Mouse (Mus musculus) brown adipose tissue, adult 24 weeks (tissue): ENCODE data around the gene Tchp. TPM values are rescaled to one million over a fixed set of nuclear protein-coding genes. Genes with fewer than 3 reads are reported as not detected.

Source experiments
- H3K27ac ChIP-seq: fragments of 200-500 bp; replicated peaks from 2 replicates; pipeline ENCODE4 v1.5.1; 2012; ENCODE audit warnings: low read depth, mild to moderate bottlenecking, low read length
- H3K4me1 ChIP-seq: fragments of 200-500 bp; 2 replicates; pipeline ENCODE4 v1.6.1; 2012; ENCODE audit warnings: low read length, mixed read lengths; ENCODE audit not compliant: control insufficient read depth, insufficient read depth, insufficient read length
- H3K4me3 ChIP-seq: fragments of 200-500 bp; 2 replicates; pipeline ENCODE4 v1.5.1; 2012; ENCODE audit warnings: low read depth, mild to moderate bottlenecking, low read length, moderate library complexity; ENCODE audit not compliant: insufficient read depth
- polyA plus RNA-seq: library from polyadenylated mRNA; stranded (reverse); fragments of >200 nt; gene quantifications from 2 replicates; pipeline ENCODE4 v1.2.4, GENCODE M21; 2012; ENCODE audit not compliant: missing spikeins, insufficient read depth, insufficient read length

Gene Tchp
- polyA plus RNA-seq, 1 experiment, result 1.5 TPM

DNA sequence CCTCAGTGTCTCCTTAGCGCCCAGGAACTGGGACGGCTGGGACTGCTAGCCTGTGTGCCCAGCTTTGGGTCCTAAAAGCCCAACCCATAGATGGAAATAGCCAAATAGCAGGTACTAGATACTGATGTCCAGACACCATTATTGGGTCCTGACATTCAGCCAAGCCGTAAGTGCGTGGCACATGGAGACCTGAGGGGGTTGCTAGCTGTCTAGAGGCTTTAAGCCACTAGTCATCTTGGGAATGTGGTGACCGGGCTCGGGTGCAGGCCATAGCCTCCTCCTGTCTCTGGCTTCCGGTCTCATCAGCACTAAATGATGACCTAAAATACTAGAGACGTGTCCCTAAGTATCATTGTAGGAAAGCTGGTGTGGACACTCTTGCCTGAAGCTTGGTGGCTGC is 10.4 kb downstream of the Tchp start:
- H3K4me1 ChIP-seq, result peaks cover 8% of the 10 kb centered on the region

DNA sequence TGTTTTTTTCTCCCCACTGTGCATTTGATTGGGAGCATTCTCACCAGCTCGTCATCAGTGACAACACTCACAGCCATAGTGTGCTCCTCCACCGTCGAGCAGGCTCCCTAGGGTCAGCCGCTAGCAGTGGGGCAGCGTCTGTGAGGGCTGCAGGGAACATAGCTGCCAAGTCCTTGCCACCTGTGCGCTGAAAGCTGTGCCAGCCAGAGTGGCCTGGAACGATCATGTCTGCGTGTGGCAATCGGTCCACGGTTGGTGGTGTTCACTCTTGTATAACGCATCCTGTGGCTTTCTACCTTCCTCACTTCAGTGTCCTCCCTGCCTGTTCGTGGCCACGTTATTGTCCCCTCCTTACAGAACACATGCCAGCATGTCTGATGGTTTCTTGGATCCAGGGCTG is 10.9 kb downstream of the Tchp start:
- Histone ChIP-seq H3K27ac (no peak overlapping the region), H3K4me3 (no peak overlapping the region), H3K4me1 (peaks cover 8% of the 10 kb centered on the region)

More for the DNA sequence above, 10.4 kb downstream of the Tchp start:
- Histone ChIP-seq H3K4me3 (no peak overlapping the region), H3K27ac (no peak overlapping the region)

DNA sequence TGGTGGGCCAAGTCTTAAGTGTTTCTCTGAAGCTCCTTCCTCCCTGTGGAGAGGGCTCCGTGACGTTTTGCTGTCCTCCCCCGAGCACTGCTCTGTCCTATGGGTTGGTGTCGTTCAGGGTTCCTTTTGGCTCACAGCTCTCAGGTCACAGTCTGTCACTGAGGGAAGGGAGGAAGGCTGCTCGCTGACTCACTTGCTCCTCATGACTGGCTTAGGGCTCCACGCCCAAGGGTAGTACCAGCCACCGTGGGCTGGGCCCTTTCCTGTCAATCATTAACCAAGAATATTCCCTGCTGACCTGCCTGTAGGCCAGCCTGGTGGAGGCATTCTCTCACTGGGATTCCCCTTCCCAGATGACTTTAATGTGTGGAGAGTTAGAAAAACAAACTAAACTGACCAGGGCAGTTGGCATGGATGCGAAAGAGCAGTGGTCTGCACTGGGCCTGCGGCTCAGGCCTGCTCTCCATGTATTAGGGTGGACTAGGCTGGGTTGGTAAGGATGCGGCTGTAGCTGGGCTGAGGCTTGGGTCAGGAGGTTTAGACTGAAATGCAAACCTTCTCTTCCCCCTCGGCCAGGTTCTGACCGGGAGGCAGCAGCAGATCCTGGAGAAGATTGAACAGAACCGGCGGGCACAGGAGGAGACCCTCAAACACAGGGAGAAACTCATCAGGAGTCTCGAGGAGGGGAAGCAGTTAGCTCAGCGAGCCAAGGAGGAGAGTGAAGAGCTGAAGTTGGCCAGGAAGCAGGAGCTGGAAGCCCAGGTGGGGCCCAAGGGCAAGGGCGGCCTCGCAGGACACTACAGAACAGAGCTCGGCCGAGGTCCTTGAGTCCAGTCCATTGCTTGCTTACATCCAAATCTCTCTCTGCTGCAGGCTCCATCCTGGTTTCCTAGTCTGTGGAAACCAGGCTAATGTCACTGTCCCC is 11.7 kb downstream of the Tchp start:
- Histone ChIP-seq H3K27ac (no peak overlapping the region), H3K4me1 (peaks cover 12% of the 10 kb centered on the region), H3K4me3 (no peak overlapping the region)

DNA sequence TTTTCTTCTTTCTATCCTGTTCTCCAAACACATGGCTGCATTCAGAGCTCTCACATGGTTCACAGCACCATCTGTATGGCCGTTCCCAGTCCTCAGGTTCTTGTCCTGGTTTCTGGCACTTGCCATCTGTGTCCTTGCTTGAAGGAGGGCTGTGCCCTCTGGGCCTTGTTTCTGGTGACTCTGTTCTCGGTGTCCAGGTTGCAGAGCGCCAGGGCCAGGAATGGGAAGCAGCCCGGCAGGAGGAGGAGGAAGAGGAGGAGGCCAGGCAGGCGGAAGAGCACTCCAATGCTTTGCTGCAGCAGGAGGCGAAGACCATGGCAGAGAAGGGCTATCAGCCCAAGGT is 12.3 kb downstream of the Tchp start:
- Histone ChIP-seq H3K4me3 (no peak overlapping the region), H3K27ac (no peak overlapping the region), H3K4me1 (peaks cover 12% of the 10 kb centered on the region)

DNA sequence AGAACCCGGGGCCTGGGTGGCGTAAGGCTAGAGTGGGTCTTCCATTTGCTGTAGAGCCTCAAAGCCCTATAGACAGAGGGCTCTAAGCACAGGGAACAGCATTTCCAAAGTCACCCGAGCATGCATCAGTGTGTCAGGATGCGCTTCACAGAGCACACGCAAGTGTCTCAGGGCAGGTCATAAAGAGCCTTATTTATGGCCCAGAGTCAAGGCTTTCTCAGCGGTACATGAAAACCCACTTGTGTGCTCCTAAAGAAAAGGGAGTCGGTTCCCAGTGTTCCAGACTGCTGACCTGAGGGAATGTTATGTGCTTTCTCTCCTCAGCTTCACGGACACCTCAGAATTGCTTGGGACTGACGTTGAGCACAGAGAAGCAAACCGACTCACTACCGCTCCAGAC is 13.2 kb downstream of the Tchp start:
- H3K27ac ChIP-seq, result no peak overlapping the region
- no peak overlapping the region for H3K4me3 ChIP-seq

DNA sequence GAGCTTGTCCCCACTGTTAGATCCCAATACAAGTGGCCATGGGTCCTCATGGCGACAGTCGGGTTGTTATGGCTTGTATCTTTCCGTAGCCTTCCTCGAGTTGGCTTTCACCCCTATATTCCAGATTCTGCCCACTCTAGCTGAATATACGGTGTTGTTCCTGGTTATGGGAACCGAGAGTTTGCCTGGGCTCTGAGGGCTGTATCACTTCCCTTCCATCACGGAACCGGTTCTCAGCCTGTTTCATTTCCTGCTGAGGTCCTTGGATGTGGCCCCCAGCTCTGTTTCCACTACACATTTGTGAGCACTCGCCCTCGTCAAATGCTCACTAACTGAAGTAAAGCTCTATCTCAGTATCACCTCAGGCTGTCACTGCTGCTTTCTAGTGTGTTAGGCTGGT is 14.4 kb downstream of the Tchp start:
- H3K4me1 ChIP-seq, result peaks cover 12% of the 10 kb centered on the region
- H3K27ac ChIP-seq, result peak overlapping the region; percentile 71
- no peak overlapping the region for H3K4me3 ChIP-seq

More for the DNA sequence above, 13.2 kb downstream of the Tchp start:
- peaks cover 12% of the 10 kb centered on the region for H3K4me1 ChIP-seq

DNA sequence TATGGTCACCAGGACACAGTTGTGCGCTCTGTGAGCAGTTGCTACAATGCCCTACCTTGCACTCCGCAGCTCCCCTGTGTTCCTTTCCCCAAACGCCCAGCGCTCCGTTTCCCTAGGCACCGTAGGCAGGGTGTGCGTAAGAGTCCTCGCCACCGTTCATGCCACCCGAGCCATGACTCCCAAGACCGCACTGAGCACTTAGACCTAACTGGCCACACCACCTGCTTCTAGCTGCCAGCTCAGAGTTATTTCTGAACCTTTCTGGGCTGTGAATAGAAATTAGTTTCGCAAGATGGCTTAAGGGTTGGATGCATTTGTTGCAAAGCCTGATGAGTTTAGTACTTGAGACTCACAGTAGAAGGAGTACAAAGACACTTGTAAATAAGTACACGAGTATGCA is 15.3 kb downstream of the Tchp start:
- H3K4me3 ChIP-seq, result no peak overlapping the region
- peaks cover 12% of the 10 kb centered on the region for H3K4me1 ChIP-seq
- H3K27ac ChIP-seq, result peak overlapping the region; percentile 72

DNA sequence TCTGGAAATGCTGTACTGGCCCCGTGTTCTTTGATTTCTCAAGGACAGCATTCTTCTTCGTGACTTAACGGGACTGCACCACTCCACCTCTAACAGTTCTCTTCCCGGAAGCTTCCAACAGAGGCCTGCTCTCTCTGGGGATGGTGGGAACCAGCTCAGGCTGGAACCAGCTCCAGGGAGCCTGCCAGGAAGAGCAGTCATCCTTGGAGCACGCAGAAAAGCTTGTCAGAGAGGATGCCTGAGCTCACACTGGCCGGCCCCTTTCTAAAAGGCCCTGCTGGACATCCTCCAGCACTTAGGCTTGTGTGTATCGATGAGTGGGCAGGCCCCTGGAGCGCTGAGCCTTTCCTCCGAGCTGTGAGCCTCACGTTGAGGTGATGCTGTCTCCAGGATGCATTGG is 20.6 kb downstream of the Tchp start:
- Histone ChIP-seq H3K27ac (0 out of 2 replicates have a peak overlapping the region, but pooled peaks have one; percentile 6), H3K4me3 (no peak overlapping the region), H3K4me1 (0 out of 2 replicates have a peak, but pooled peaks cover 4% of the 10 kb centered on the region)

DNA sequence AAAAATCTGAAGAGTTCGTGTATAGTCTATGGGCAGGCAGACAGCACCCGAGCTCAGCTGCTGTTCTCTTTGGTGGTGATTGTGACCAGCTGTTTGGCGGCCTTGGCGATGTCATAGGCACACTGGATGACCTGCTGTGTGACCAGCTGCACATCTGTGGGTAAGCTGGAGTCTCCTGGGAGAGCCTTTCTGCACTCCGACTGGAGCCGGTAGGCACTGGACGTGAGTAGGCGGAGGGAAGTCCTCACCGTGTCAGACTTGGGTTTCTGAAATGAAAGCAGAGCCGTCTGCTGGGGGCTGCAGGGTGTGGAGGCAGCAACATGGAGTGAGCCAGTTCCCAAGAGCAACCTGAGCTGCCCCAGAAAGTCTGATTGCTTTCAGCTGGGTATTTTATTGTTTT is 22.6 kb downstream of the Tchp start:
- Histone ChIP-seq H3K27ac (no peak overlapping the region), H3K4me1 (no peaks in the 10 kb centered on the region), H3K4me3 (no peak overlapping the region)

DNA sequence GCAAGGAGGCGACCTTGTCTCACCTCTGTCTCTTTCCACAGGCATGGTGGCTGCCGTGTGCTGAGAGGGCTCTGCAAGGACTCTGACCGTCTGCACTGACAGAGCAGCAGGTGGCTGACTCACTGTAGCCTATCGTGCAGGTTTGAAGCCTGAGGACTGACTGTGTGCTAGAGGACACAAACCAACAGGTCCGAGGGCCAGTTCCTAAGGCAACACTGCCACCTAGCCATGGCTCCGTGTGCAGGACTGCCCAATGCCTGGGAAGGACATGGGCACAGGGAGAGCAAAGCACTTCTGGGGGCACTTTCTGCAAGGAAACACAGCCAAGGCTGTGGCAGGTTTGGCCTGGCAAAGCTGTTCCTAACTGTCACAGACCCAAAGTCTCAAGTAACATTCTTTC is 23.9 kb downstream of the Tchp start:
- H3K4me3 ChIP-seq, result no peak overlapping the region
- 0 out of 2 replicates have a peak, but pooled peaks cover 3% of the 10 kb centered on the region for H3K4me1 ChIP-seq
- H3K27ac ChIP-seq, result no peak overlapping the region

DNA sequence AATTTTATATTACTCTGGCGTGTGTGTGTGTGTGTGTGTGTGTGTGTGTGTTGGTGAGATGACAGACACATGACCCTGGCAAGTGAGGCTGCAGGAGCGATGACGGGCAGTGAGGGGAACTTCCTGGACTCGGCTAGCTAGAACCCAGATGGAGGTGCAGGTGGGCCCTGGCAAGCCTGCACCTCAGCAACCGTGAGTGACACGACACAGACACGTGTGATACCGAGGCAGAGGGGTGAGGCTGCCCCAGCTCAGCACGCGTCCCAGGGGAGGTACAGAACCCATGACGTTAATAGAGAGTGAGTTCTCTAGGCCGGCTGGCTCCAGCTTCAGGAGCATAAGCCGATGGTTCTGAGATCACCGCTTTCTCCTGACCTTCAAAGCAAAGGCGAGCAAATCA is 24.4 kb downstream of the Tchp start:
- Histone ChIP-seq H3K4me3 (no peak overlapping the region), H3K4me1 (peaks cover 7% of the 10 kb centered on the region), H3K27ac (no peak overlapping the region)

DNA sequence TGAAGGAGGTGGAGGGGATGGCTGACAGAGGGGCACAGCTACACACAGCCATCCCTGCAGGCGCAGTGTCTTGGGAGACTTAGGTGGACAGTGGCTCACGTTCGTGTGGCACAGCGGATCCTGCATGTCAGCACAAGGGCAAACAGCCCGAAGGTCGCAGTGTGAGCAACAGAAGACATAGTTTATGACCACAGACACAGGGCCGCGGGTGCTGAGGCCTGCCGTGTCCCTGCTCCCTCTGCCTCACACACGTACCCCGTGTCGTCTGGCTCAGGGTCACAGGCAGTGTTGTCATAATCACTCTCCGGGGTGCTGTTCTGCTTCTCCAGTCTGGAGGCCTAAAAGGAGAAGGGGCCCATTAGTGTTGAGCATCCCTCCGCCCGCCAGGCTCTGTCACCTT is 26.0 kb downstream of the Tchp start:
- Histone ChIP-seq H3K27ac (no peak overlapping the region), H3K4me3 (no peak overlapping the region), H3K4me1 (peaks cover 20% of the 10 kb centered on the region)

DNA sequence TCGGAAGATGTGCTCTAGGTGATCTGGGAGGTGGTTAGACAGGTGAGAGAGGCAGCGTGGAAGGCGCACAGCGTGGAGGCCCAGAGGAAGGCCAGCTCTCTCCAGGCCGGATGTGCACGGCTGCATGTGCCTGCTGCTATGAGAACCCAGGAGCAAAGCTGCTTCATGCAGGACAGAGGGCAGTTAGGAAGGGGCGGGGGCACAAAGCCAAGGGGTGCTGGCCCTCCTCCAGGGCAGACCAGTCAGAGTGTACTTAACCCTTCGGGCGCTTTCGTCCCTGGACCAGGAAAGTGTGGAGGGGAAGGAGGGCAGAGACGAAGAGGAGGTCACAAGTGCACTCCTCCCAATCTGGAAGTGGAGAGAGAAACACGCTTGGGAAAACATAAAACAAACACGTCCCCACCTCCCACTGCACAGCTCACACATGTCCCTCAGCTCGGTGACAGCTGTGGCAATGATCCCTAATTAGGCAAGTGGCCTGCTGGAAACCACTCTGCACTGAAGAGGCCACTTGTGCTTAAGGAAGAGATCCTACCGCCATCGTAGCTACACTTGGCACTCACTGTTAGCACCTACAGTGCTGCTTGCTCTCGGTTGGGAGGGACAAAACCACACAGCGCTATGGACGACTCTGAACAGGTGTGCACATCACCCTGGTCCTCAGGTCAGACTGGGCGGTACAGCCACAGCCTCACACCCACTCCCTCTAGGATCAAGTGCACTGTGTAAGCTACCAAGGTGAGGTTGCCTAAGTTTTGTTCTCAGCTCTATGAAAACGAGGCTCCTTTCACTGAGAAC is 29.7 kb downstream of the Tchp start:
- Histone ChIP-seq H3K27ac (peak overlapping the region; percentile 42), H3K4me3 (no peak overlapping the region)

DNA sequence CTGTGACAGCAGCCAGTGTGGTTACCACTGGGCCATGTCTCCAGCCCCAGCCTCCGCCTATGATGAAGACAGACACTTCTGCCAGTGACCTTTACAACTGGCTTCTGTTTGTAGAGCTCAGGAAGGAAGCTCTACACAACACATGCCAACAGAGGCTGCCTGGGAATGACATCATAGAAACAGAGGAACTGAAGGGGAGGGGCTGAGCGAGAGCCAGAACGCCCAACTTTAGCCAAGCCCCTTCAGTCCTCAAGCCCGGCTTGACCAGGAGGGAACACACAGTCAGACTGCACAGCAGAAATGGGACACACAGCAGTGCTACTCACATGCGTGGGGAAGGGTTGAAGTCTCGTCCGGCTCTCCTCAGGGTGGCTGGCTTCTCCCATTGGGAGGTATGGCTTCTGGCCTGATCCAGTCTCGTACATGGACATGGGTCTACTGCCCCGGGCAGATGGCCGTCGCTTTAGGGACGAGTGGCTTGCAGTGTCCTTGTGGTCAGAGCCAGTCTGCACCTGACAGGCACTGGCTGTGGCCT is 31.2 kb downstream of the Tchp start:
- peak overlapping the region; percentile 93 for H3K27ac ChIP-seq
- peaks cover 29% of the 10 kb centered on the region for H3K4me1 ChIP-seq
- no peak overlapping the region for H3K4me3 ChIP-seq

More for the DNA sequence above, 29.7 kb downstream of the Tchp start:
- peaks cover 29% of the 10 kb centered on the region for H3K4me1 ChIP-seq

DNA sequence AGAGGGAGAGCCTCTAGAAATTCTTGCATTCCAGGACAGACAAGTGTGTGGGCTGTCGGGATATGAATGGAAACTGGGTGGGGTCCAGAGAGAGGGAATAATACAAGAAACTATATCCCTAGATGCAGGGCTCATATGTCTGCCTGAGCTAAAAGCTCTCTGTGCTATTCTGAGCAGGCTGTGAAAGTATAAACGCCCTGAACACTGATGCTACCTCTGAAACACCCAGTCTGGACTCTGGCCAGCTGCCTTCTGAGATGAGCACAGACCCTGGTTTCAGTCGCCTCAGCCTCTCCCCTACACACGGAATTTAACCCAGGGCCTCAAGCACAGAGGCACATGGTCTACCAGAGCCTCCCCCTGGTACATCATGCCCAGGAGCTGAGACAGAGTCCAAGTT is 33.0 kb downstream of the Tchp start:
- no peak overlapping the region for H3K27ac ChIP-seq
- H3K4me1 ChIP-seq, result peaks cover 29% of the 10 kb centered on the region
- H3K4me3 ChIP-seq, result no peak overlapping the region
